Mouse (Mus musculus) thymus, postnatal 0 days (tissue): ENCODE data around the gene Ubxn10. TPM values are rescaled to one million over a fixed set of nuclear protein-coding genes. Genes with fewer than 3 reads are reported as not detected.

Experiments used
- polyA plus RNA-seq: library from polyadenylated mRNA; unstranded; fragments of >200 nt; fragmentation: Nextera tagmentation; extraction: Ambion mirVana; gene quantifications from 2 replicates; pipeline ENCODE4 v1.2.1, GENCODE M21; 2015

Ubxn10 gene
- polyA plus RNA-seq, 1 experiment from 2014 or later, result 0.46 TPM

Other genes starting within 250 kb of the Ubxn10 start
- not detected in 2 replicates for gene Vwa5b1, start 101.3 kb downstream of the Ubxn10 start, polyA plus RNA-seq
- 0.15 and 0.25 TPM in 2 replicates for gene Pla2g2c, start 12.4 kb downstream of the Ubxn10 start, polyA plus RNA-seq
- gene Pla2g2f, start 20.5 kb upstream of the Ubxn10 start, polyA plus RNA-seq, result 0.15 and 0.25 TPM in 2 replicates
- gene Pla2g2d, start 38.6 kb upstream of the Ubxn10 start, polyA plus RNA-seq, result 0.40 and 0.47 TPM in 2 replicates
- gene Pla2g5, start 126.3 kb upstream of the Ubxn10 start, polyA plus RNA-seq, result 0.16 and 0.17 TPM in 2 replicates
- not detected in 2 replicates for gene Gm13030, start 136.8 kb upstream of the Ubxn10 start, polyA plus RNA-seq
- gene Pla2g2e, start 140.8 kb upstream of the Ubxn10 start, polyA plus RNA-seq, result 1.1 and 1.2 TPM in 2 replicates
- gene Otud3, start 176.8 kb upstream of the Ubxn10 start, polyA plus RNA-seq, result 3.9 and 4.4 TPM in 2 replicates
- gene Rnf186, start 229.9 kb upstream of the Ubxn10 start, polyA plus RNA-seq, result 0.61 and 1.1 TPM in 2 replicates
- gene Tmco4, start 235.7 kb upstream of the Ubxn10 start, polyA plus RNA-seq, result 10.7 and 11.4 TPM in 2 replicates